Mouse (Mus musculus) G1E-ER4 (cell line): Measurements from ENCODE around the gene Sema7a. TPM values are rescaled to one million over a fixed set of nuclear protein-coding genes. Genes with fewer than 3 reads are reported as not detected.

Experiments
- GATA1 ChIP-seq: IDR thresholded peaks from one replicate; pipeline ENCODE4 v1.8.0; 2012; ENCODE audit warnings: low read length, inconsistent platforms
- polyA plus RNA-seq: library from polyadenylated mRNA; stranded (reverse); fragments of >175 nt; gene quantifications from 2 replicates; pipeline ENCODE4 v1.2.3, GENCODE M21; 2012

Gene Sema7a
- polyA plus RNA-seq, 1 experiment: 0.02 TPM

DNA sequence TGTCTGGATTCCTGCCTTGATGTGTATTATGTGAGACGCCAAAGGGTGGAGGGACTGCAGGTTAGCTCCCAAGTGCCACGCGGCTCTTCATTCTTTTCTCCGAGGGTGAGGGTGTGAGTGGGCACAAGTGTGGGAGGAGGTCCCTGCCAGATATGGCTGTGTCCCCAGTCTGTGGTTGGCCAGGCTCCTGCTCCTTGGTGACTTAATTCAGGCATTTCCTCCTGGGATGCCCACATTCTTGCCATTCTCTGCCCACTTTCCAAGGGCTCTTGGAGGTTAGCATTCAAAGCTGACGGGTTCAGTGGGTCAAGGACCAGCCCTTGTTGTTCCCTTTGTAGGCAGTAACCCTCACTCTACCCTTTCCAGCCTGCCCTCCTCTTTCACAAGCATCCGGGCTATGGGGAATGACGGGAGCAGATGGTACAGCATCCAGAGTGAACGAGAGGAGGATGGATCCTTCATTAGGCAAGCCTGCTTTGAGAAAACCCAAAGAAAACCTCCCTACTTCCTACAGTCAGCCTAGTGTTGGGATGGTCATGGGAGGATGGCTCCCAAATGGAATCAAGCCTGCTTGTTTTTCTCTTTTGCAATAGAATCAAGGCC, 9.3 kb downstream of the Sema7a start:
- no peak for TF ChIP-seq GATA1

DNA sequence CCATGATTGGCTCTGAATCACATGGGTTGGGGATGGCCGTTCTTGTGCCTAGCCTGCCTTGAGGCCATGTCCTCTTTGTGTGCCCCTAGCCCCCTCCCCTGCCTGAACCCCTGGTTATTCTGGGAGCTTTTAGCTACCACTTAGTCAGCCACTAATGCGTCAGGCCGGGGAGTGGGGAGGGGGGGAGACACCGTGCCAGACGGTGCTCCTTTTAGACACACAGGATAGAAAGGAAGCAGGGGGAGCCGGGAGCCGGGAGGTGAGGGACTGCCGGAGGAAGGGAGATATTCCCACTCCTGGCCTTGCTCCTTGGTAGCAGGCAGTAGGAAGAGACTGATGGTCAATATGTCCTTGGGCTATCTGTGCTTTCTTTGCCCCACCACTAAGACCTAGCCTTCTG, 10.0 kb downstream of the Sema7a start:
- TF ChIP-seq GATA1: no peak

DNA sequence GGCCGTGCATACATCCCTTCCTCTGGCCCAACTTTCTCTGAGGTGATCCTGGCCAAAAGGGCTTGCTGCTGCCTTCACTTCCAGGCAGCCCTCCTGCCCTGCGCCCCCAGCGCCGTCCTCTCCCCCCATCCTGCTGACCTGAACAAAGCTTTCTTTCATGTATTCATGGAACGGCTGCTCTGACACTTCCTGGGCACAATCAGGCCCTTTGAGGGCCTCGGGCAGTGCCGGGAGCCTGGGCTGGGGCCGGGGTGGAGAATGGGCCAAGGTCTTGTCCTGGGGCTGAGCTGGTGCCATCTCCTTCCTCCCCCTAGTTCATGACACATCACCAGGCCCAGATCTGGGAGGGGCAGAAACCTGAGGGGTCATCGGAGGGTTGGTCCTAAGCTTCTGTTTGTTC, 10.6 kb downstream of the Sema7a start:
- TF ChIP-seq GATA1: no peak

DNA sequence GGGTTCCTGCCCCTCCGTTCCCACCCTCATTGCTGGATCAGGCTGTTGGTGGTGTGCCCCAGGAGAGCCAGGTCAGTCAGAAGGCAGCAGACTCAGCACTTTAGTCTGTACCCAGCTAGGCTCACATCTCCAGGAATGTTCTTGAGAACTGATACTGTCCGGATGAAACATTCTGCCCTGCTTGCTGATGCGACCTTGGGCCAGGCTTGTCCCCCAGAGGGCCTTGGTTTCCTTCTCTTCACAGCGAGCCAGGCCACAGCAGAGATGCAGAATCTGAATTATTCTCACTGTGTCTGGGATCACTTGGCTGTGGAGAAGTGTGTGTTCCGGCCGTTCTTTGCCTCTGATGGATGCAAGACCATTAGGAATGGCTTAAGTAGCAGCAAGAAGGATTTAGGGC, 12.1 kb downstream of the Sema7a start:
- no peak for TF ChIP-seq GATA1

DNA sequence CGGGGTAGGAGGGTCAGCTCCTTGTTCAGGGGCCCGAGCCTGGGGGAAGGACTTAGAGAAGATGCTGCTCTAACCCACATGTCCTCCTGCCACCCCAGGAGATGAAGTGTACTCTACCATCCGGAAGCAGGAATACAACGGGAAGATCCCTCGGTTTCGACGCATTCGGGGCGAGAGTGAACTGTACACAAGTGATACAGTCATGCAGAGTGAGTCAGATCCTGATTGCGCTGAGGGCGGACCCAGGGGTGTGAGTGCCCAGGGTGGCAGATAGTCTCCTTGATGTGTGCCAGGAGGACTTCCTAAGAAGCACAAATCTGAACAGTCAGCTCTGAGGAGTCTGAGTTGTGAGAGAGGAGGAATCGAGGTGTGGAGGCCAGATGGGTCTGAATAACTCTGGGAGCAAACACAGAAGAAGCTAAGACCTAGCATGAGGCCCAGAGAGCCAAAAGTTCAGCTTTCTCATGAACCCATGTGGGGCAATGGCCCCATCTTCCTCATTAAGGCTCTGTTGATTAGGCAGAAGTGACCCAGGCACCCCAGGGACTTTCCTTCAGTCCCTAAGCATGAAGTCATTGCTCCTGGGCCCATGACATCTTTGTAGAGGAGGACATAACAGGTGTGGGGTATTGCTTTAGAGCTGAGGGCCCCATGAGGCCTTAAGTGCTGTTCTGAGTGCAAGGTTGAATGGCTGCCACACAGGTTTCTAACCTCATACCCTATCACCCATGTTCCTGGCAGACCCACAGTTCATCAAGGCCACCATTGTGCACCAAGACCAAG, 15.2 kb downstream of the Sema7a start:
- TF ChIP-seq GATA1: no peak

DNA sequence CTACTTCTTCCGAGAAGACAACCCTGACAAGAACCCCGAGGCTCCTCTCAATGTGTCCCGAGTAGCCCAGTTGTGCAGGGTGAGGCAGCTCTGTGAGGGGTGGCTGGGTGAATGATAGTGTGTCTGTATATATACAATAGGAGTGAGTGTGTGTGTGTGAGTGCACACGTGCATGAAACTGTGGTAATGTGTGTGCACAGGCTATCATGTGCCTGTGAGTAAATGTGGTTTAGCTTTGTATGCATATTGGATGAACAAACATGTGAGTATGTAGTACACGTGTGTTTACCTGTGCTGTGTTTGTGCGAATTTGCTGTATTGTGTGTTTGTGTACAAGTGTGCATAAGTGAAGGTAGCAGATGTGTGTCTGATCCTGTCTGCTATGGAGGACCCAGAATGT, 15.9 kb downstream of the Sema7a start:
- TF ChIP-seq GATA1: no peak

DNA sequence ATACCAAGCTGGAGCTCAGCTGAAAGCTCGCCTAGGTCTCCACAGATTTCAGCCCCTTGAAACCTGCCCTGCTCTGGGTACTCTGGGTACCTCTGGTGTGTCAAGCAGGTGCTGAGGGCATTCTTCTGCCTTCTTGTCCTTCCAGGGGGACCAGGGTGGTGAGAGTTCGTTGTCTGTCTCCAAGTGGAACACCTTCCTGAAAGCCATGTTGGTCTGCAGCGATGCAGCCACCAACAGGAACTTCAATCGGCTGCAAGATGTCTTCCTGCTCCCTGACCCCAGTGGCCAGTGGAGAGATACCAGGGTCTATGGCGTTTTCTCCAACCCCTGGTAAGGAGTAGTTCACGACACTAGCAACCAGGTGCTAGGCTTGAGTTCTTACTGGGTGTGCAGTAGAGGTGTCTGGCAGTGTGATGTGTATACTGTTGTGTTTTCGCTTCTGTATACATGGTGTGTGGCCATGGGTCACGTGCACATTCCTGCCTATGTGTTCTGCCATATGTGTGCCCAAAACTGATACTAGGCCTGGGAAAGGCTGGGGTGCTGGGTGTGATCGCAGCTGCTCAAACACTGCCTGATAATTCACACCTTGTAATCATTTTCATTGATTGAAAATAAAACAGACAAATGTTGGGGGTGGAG, 16.4 kb downstream of the Sema7a start:
- no peak for TF ChIP-seq GATA1

DNA sequence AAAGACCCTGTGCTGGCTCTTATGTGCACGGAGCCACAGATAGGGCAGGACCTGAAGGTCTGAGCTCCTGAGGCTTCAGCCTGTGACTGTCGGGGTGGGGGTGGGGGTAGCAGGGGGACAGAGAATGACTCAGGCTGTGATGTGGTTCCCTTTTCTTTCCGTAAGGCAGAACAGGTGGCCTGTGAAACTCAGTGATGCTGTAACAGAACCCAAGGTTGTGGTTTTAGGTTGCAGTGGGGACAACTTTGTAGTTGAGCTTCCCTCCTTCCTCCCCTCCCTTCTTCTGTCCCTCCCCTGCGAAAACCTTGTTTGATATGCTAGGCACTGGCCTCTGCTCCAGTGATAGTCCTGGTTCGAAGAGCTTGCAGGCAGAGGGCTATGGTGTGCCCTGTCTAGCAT, 16.9 kb downstream of the Sema7a start:
- no peak for TF ChIP-seq GATA1

DNA sequence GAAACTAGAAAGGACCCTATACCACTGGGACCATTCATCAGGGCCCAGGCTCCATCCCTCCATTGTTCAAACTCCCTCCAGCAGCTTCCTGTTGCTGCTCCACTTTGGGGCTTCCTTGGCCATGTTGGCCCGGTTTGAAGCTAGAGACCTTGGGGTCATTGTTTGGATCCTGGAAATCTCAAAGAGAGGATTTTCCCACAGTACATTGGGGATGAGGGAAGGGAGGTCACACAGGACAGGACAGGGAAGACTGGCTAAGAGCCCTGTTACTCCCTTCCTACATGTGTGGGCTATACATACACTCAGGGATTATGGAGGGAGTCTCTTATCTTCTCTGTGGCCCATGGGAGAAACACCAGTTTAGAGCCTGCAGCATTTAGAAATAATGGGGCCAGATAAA, 18.7 kb downstream of the Sema7a start:
- TF ChIP-seq GATA1: no peak

DNA sequence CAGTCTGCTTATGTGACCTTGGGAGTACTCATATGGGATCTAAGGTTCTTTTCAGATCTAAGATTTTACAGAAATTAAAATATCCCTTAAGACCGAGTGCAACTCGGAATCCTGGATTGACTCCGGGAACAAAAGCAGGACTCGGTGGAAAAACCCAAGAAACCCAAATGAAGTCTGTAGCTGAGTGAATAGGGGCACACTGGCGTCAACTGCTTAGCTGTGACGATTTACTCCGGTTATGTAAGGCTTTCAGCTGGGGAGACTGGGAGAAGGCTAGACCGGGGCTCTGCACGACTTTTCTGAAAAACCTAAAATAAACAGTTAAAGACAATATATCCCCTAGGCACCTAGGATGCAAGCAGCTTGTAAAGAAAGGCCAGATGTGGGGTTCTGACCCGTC, 19.5 kb downstream of the Sema7a start:
- TF ChIP-seq GATA1: no peak

DNA sequence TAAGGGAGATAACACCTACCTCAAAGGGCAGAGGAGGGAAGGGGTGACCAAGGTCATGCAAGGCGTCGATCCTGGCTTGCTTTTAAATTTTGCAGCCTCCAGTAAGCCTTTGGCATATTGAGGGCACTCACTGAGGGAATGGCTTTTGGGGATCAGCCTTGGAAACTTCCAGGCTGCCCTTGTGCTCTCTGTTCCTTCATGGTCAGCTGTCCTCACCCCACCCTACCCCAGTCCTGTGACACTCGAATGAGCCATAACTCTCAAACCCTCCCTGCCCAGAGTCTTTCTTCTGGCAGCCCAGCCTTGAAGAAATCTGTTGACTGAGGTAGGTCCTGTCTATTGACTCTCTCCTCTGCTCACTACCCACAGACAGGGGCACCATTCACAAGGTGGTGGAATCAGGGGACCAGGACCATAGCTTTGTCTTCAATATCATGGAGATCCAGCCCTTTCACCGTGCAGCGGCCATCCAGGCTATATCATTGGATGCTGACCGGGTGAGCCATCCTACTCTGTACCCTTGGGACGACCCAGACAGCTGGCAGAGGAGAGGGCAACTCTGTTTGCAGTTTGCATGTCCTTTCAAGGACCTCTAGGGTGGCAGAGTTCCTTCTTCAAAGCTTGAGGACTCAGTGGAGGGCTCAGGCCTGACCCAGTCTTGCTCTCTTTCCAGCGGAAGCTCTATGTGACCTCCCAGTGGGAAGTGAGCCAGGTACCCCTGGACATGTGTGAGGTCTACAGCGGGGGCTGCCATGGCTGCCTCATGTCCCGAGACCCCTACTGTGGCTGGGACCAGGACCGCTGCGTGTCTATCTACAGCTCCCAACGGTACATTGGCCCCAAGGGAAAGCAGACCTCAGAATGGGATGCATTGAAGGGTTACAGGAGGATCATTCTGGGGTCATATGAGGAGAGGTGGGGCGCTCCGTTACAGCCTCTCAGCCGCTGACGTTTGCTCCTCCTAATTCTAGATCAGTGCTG, 20.3 kb downstream of the Sema7a start:
- no peak for TF ChIP-seq GATA1

DNA sequence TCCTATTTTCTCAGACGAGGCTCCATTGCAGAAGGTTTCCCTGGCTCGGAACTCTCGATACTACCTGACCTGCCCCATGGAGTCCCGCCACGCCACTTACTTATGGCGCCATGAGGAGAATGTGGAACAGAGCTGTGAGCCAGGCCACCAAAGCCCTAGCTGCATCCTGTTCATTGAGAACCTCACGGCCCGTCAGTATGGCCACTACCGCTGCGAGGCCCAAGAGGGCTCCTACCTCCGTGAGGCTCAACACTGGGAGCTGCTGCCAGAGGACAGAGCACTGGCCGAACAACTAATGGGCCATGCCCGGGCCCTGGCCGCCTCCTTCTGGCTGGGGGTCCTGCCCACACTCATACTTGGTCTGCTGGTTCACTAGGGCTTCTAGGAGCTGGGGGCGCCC, 21.3 kb downstream of the Sema7a start:
- no peak for TF ChIP-seq GATA1

DNA sequence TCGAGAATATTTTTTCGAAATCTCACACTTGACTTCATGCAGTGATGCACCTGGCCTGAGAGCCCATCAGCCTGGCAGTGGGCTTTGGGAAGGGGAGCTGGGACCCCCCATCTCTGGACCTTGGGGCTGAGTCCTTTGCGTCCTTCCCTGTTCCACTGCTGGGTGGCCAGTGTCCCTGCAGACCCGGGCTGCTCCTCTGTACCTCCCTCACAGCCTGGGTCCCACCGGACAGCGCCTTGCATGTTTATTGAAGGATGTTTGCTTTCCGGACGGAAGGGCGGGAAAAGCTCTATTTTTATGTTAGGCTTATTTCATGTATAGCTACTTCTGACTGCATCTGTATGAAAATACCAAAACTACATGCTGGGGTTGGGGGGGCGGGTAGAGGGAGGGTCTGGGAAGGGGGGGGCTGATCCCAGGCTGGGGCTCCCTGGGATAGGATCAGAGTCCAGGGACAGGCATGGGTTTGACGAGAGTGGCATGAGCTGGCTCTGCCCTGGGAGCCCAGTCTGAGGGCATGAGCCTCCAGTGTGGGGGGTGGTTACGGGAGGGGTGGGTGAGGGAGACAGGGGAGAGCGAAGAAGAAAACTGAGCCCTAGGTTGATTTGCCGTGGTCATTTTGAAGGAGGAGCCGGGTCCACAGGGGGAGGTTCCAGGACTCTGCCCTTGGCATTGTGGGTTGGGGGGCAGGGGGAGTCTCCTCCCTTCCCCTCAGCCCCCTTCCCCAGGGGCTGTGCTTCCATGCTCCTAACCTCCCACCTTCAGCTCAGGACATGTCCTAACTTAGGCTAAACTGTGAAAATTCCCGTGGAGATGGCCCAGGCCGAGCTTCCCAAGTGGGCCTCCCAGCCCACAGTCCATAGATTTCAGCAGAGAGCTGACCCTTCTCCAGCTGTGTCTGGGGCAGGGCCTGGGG, 22.2 kb downstream of the Sema7a start:
- no peak for TF ChIP-seq GATA1

DNA sequence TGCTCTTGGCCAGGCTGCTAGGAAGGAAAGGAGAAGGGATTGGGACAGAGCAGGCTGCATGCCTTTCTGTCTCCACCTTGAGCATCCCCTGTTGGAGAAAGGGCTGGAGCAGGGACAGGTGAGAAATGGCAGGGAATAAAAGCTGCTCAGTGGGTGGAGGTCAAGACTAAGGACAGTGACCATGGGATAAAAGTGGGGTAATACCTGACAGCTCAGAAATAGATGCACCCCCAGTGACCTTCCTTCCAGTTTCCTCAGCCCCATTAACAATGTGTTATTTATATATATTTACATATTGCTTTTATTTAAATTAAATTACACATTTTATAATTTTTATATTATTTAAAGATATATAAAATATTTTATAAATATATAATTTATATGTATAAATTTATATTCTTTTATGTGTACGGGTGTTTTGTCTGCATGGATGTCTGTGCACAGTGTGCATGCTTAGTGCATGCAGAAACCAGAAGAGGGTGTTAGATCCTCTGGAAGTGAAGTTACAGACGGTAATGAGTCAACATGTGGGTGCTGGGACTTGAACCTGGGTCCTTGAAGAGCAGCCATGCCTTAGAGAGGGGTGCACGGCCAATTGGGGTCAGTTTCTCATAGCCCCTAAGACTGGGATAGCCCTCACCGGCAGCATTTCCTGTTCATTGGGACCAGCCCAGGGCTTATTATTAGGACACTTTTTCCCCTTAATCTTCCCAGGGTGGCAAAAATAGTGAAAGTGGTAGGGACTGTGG, 23.5 kb downstream of the Sema7a start:
- TF ChIP-seq GATA1: no peak

DNA sequence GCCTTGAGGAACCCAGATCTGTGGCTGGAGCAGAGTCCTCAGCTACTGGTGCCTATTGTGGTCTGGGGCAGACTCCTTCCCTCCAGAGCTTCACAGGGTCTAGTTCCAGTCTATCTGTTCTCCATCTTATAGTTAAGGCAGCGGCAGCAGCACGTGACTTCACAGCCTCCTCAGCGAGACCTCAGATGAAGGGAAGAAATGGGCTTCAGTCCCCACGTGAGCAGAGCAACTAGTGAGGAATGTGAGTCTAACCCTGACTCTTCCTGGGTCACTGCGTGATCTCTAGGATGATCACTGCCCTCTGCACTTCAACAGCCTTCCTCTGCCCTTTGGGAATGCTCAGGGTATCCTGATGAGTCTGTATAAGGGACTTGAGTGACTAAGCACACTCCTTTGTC, 24.1 kb downstream of the Sema7a start:
- TF ChIP-seq GATA1: no peak
